Mouse (Mus musculus) cerebellum, adult 2 months (tissue): ENCODE data around the gene Gys2.

Experiments used
- CTCF ChIP-seq: fragments of 200-500 bp; IDR thresholded peaks from 2 replicates; pipeline ENCODE4 v1.5.1; 2011; ENCODE audit warnings: low read depth, mild to moderate bottlenecking, control low read depth, low read length, moderate library complexity, borderline replicate concordance; ENCODE audit not compliant: insufficient read depth
- POLR2A ChIP-seq: fragments of 200-500 bp; IDR thresholded peaks from 2 replicates; pipeline ENCODE4 v1.6.1; 2011; ENCODE audit warnings: low read length, control low read depth, borderline replicate concordance; ENCODE audit not compliant: insufficient read depth

DNA sequence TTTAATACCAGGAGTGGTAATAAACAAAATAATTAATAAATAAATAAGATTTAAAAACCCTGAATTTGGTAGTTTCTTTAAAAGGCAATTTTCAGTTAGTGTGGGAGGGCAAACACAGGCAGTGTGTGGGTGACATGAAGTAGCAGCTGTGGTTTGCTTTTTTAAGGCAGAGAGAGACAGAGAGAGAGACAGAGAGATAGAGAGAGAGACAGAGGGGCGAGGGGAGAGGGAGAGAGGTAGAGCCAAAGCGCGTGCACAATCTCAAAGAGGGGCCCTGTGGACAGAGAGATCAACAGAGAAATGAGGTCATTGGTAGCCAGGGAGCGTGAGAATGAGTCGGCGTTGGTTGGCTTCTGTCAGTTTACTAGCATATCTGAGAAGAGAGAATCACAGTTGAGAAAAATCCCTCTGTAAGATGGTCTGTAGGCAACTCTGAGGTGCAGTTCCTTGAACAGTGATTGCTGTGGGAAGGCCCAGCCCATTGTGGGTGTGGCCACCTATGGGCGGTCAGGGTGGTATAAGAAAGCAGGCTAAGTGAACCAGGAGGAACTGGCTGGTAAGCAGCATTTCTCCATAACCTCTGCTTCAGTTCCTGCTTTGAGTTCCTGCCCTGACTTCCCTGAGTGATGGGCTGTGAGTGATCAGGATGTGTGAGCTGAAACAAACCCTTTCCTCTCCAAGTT, 17.5 kb downstream of the Gys2 start:
- TF ChIP-seq POLR2A = no peak
- TF ChIP-seq CTCF = no peak
